Mouse (Mus musculus): Measurements from ENCODE around the gene Trpv4. TPM values are rescaled to one million over a fixed set of nuclear protein-coding genes. Genes with fewer than 3 reads are reported as not detected.

The Trpv4 gene
- polyA plus RNA-seq, 1 experiment from 2014 or later = 0.46 TPM

GRCm38 (mm10) chr5:114593161-114593821, 64.9 kb downstream of the Trpv4 start:
- Histone ChIP-seq H3K4me1 (ENCODE audit: control insufficient read depth, insufficient read depth, low read length) (peaks cover 67% of the 10 kb centered on the region), H3K36me3 (ENCODE audit: control insufficient read depth, insufficient read depth, low read length) (peaks cover 14% of the 10 kb centered on the region; the same call in 1 of the 2 replicates), H3K9ac (replicated peaks; ENCODE audit: low read length) (no peak overlapping the region), H3K9me3 (ENCODE audit: control insufficient read depth, low read length) (no peaks in the 10 kb centered on the region), H3K27me3 (ENCODE audit: control insufficient read depth, insufficient read depth, low read length) (no peaks in the 10 kb centered on the region), H3K4me3 (replicated peaks; ENCODE audit: low read depth, low read length) (no peak overlapping the region), H3K27ac (replicated peaks; ENCODE audit: low read depth, low read length) (no peak overlapping the region), H3K4me2 (ENCODE audit: low read length) (peak overlapping the region; percentile 11; the same call in 1 of the 2 replicates)
- ATAC-seq (ENCODE audit: low FRiP score, low TSS enrichment) (no peak), DNase-seq (peak; percentile 53)
- WGBS = 42% methylated on average over 12 of the region's 12 CpGs

DNA sequence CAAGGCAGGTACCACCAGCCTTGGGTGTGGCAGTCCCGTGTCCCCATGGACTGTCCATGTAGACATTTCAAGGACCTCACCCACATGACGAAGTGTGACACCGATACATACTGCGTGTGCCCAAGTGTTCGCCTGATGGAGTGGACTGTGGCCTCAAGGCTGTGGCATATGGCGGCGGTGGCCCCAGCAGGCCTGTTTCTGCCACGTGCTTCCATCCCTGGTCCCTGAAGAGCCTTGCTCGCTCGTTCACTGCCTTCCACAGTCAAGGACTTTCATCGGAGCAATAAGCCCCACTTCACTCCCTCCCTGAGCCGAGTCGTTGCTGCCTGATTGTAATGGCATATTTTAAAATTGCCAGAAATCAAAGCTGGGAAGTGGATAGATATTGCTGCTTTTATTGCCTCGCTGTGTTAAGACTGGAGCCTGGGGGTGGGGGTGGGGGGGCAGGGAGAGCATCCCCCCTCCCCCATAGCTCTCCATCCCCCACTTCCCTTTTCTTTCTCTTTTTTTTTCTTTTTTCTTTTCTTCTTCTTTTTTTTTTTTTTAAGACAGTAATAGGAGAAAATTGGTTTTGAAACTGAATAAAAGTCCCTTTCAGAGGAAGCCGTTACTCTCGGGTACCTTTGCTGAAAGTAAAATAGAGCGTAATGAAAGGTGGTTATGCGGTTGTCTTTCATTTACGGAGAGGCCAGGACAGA, 65.6 kb downstream of the Trpv4 start:
- H3K4me2 ChIP-seq (ENCODE audit: low read length) = peak overlapping the region; percentile 11; the same call in 1 of the 2 replicates
- H3K4me1 ChIP-seq (ENCODE audit: control insufficient read depth, insufficient read depth, low read length) = peaks cover 73% of the 10 kb centered on the region
- H3K9ac ChIP-seq (replicated peaks; ENCODE audit: low read length) = no peak overlapping the region
- no peak overlapping the region for H3K4me3 ChIP-seq (replicated peaks; ENCODE audit: low read depth, low read length)
- peak; percentile 64 for DNase-seq
- H3K9me3 ChIP-seq (ENCODE audit: control insufficient read depth, low read length) = no peaks in the 10 kb centered on the region
- no peak for ATAC-seq (ENCODE audit: low FRiP score, low TSS enrichment)
- peak overlapping the region; percentile 72 for H3K27ac ChIP-seq (replicated peaks; ENCODE audit: low read depth, low read length)
- H3K36me3 ChIP-seq (ENCODE audit: control insufficient read depth, insufficient read depth, low read length) = peaks cover 14% of the 10 kb centered on the region; the same call in 1 of the 2 replicates
- 27% methylated on average over 19 of the region's 19 CpGs for WGBS
- no peaks in the 10 kb centered on the region for H3K27me3 ChIP-seq (ENCODE audit: control insufficient read depth, insufficient read depth, low read length)

- Histone ChIP-seq H3K27me3 (ENCODE audit: control insufficient read depth, insufficient read depth, low read length) (no peaks in the 10 kb centered on the region), H3K4me2 (ENCODE audit: low read length) (no peak overlapping the region; the same call in 1 of the 2 replicates), H3K9ac (replicated peaks; ENCODE audit: low read length) (0 out of 2 replicates have a peak overlapping the region, but pooled peaks have one; percentile 27), H3K36me3 (ENCODE audit: control insufficient read depth, insufficient read depth, low read length) (peaks cover 14% of the 10 kb centered on the region; the same call in 1 of the 2 replicates), H3K4me3 (replicated peaks; ENCODE audit: low read depth, low read length) (no peak overlapping the region), H3K27ac (replicated peaks; ENCODE audit: low read depth, low read length) (peak overlapping the region; percentile 72), H3K9me3 (ENCODE audit: control insufficient read depth, low read length) (no peaks in the 10 kb centered on the region), H3K4me1 (ENCODE audit: control insufficient read depth, insufficient read depth, low read length) (peaks cover 72% of the 10 kb centered on the region)
- DNase-seq (peak; percentile 57), ATAC-seq (ENCODE audit: low FRiP score, low TSS enrichment) (no peak)
- WGBS = 5% methylated on average over 15 of the region's 15 CpGs
Measured at GRCm38 (mm10) chr5:114591151-114591561, 67.1 kb downstream of the Trpv4 start.

GRCm38 (mm10) chr5:114590043-114590913, 67.9 kb downstream of the Trpv4 start:
- peak overlapping the region; percentile 72 for H3K27ac ChIP-seq (replicated peaks; ENCODE audit: low read depth, low read length)
- H3K27me3 ChIP-seq (ENCODE audit: control insufficient read depth, insufficient read depth, low read length) = no peaks in the 10 kb centered on the region
- ATAC-seq (ENCODE audit: low FRiP score, low TSS enrichment) (no peak), DNase-seq (no peak)
- H3K9me3 ChIP-seq (ENCODE audit: control insufficient read depth, low read length) = no peaks in the 10 kb centered on the region
- 68% methylated on average over 17 of the region's 17 CpGs for WGBS
- H3K4me2 ChIP-seq (ENCODE audit: low read length) = no peak overlapping the region
- no peak overlapping the region for H3K4me3 ChIP-seq (replicated peaks; ENCODE audit: low read depth, low read length)
- 0 out of 2 replicates have a peak overlapping the region, but pooled peaks have one; percentile 27 for H3K9ac ChIP-seq (replicated peaks; ENCODE audit: low read length)
- H3K4me1 ChIP-seq (ENCODE audit: control insufficient read depth, insufficient read depth, low read length) = peaks cover 80% of the 10 kb centered on the region
- peaks cover 12% of the 10 kb centered on the region; the same call in 1 of the 2 replicates for H3K36me3 ChIP-seq (ENCODE audit: control insufficient read depth, insufficient read depth, low read length)

GRCm38 (mm10) chr5:114589454-114589853, 68.8 kb downstream of the Trpv4 start:
- H3K27me3 ChIP-seq (ENCODE audit: control insufficient read depth, insufficient read depth, low read length) = no peaks in the 10 kb centered on the region
- 44% methylated on average over 2 of the region's 2 CpGs for WGBS
- no peak overlapping the region for H3K4me3 ChIP-seq (replicated peaks; ENCODE audit: low read depth, low read length)
- no peaks in the 10 kb centered on the region for H3K9me3 ChIP-seq (ENCODE audit: control insufficient read depth, low read length)
- no peak overlapping the region for H3K4me2 ChIP-seq (ENCODE audit: low read length)
- peaks cover 3% of the 10 kb centered on the region; the same call in 1 of the 2 replicates for H3K36me3 ChIP-seq (ENCODE audit: control insufficient read depth, insufficient read depth, low read length)
- peaks cover 87% of the 10 kb centered on the region for H3K4me1 ChIP-seq (ENCODE audit: control insufficient read depth, insufficient read depth, low read length)
- DNase-seq (no peak), ATAC-seq (ENCODE audit: low FRiP score, low TSS enrichment) (no peak)
- peak overlapping the region; percentile 72 for H3K27ac ChIP-seq (replicated peaks; ENCODE audit: low read depth, low read length)
- H3K9ac ChIP-seq (replicated peaks; ENCODE audit: low read length) = peak overlapping the region; percentile 23; the same call in 1 of the 2 replicates

- peak; percentile 64 for DNase-seq
- Histone ChIP-seq H3K9me3 (ENCODE audit: control insufficient read depth, low read length) (no peaks in the 10 kb centered on the region), H3K4me3 (replicated peaks; ENCODE audit: low read depth, low read length) (no peak overlapping the region), H3K4me1 (ENCODE audit: control insufficient read depth, insufficient read depth, low read length) (peaks cover 91% of the 10 kb centered on the region), H3K27ac (replicated peaks; ENCODE audit: low read depth, low read length) (peak overlapping the region; percentile 72), H3K9ac (replicated peaks; ENCODE audit: low read length) (peak overlapping the region; percentile 23; the same call in 1 of the 2 replicates), H3K4me2 (ENCODE audit: low read length) (no peak overlapping the region), H3K27me3 (ENCODE audit: control insufficient read depth, insufficient read depth, low read length) (no peaks in the 10 kb centered on the region), H3K36me3 (ENCODE audit: control insufficient read depth, insufficient read depth, low read length) (no peaks in the 10 kb centered on the region)
- peak; percentile 51; the same call in 1 of the 2 replicates for ATAC-seq (ENCODE audit: low FRiP score, low TSS enrichment)
- 24% methylated on average over 6 of the region's 6 CpGs for WGBS
Measured at GRCm38 (mm10) chr5:114589026-114589425, 69.2 kb downstream of the Trpv4 start.

DNA sequence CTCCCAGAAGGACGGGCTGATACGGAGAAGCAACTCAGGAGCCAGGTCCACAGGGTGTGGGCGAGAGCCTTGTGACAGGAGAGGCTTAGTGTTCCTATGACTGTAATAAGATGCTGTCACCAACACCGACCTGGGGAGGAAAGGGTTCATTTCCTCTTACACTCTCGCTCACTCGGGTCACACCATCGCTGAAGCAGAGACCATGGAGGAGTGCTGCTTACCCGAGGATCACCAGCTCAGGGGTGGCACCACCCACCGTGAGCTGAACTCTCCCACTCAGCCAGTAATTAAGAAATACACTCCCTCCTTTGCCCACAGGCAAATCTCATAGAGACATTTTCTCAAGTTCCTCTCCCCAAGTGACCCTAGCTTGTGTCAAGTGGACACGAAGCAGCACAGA, 69.8 kb downstream of the Trpv4 start:
- no peak for DNase-seq
- no peaks in the 10 kb centered on the region for H3K9me3 ChIP-seq (ENCODE audit: control insufficient read depth, low read length)
- H3K4me3 ChIP-seq (replicated peaks; ENCODE audit: low read depth, low read length) = no peak overlapping the region
- no peak overlapping the region for H3K9ac ChIP-seq (replicated peaks; ENCODE audit: low read length)
- peaks cover 91% of the 10 kb centered on the region for H3K4me1 ChIP-seq (ENCODE audit: control insufficient read depth, insufficient read depth, low read length)
- H3K27ac ChIP-seq (replicated peaks; ENCODE audit: low read depth, low read length) = peak overlapping the region; percentile 72
- no peaks in the 10 kb centered on the region for H3K36me3 ChIP-seq (ENCODE audit: control insufficient read depth, insufficient read depth, low read length)
- no peak for ATAC-seq (ENCODE audit: low FRiP score, low TSS enrichment)
- no peak overlapping the region for H3K4me2 ChIP-seq (ENCODE audit: low read length)
- no peaks in the 10 kb centered on the region for H3K27me3 ChIP-seq (ENCODE audit: control insufficient read depth, insufficient read depth, low read length)
- WGBS = 49% methylated on average over 10 of the region's 10 CpGs

- 40% methylated on average over 9 of the region's 9 CpGs for WGBS
- peak overlapping the region; percentile 72 for H3K27ac ChIP-seq (replicated peaks; ENCODE audit: low read depth, low read length)
- peak; percentile 44 for DNase-seq
Measured at GRCm38 (mm10) chr5:114587908-114588307, 70.3 kb downstream of the Trpv4 start.

More at GRCm38 (mm10) chr5:114587908-114588307, 70.3 kb downstream of the Trpv4 start:
- H3K27me3 ChIP-seq (ENCODE audit: control insufficient read depth, insufficient read depth, low read length) = no peaks in the 10 kb centered on the region
- ATAC-seq (ENCODE audit: low FRiP score, low TSS enrichment) = no peak
- H3K36me3 ChIP-seq (ENCODE audit: control insufficient read depth, insufficient read depth, low read length) = no peaks in the 10 kb centered on the region
- H3K9ac ChIP-seq (replicated peaks; ENCODE audit: low read length) = no peak overlapping the region
- H3K9me3 ChIP-seq (ENCODE audit: control insufficient read depth, low read length) = no peaks in the 10 kb centered on the region
- no peak overlapping the region for H3K4me3 ChIP-seq (replicated peaks; ENCODE audit: low read depth, low read length)
- no peak overlapping the region for H3K4me2 ChIP-seq (ENCODE audit: low read length)
- H3K4me1 ChIP-seq (ENCODE audit: control insufficient read depth, insufficient read depth, low read length) = peaks cover 91% of the 10 kb centered on the region
